Mouse (Mus musculus): ENCODE results near the gene P2ry12.

Gene P2ry12

DNA sequence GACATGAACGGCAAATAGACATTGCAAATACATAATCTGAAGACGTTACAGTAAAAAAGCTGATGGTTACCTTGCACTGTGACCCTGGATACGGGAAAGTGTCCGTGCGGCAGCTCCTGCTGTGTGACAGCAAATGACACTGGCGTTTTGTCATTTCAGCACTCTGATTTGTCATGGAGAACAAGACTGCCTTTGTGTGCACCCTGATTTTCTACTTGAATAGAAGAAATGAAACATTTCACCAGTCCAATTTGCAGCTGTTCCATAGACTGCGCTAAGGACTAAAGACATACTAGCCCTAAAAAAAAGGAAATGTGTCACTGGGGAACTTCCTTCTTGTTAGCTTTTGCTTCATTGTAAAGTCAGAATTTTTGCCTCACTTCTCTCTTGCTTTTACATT lies at the start of gene P2ry12:
TSS of gene P2ry12 (minus strand) at position 168 of the 400 bp plus-strand sequence.
- no peak for DNase-seq (ENCODE audit: low spot score)

- DNase-seq (ENCODE audit: low spot score): no peak
Measured at GRCm38 (mm10) chr3:59305518-59305917, 42.8 kb upstream of the P2ry12 start.

DNA sequence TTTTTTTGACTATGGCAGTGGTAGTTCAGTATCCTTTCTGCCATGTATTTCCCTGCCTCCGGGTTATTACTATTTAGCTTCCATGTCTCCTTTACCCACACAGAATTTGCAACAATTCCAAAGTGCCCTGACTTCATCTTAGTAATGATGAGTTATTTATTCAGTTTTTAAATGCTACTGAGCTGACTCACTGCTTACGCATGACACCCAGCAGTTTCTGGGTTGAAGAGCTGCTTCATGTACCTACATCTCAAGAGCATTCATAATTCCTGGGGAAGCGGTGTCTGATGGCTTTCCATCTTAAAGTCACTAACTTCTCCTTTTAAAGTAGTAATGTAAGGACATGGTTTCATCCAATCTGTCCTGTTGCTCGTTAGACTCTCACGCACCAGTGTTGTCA lies 42.3 kb upstream of the P2ry12 start:
- no peak for DNase-seq (ENCODE audit: low spot score)

DNA sequence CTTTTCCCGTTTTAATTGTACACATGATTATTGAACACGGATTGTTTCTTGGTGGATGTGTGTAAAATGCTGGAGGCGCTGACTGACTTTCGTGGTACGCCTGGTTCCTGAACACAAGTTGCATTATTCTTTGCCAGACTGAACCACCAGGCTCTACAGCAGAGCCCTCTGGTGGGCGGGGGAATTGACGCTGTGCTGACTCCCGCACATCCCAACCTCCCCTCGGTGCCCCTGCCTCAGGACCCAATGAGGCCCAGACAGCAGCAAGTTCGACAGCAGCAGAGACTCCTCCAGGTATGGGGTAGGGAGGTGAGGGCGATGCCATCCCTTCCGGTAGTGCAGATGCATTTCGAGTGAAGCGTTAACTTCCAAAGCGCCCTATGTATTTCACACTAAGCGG lies 35.0 kb upstream of the P2ry12 start:
- no peak for DNase-seq (ENCODE audit: low spot score)

- peak; percentile 74 for DNase-seq (ENCODE audit: low spot score)
Measured at GRCm38 (mm10) chr3:59296563-59297130, 34.0 kb upstream of the P2ry12 start.

- DNase-seq (ENCODE audit: low spot score): no peak
Measured at GRCm38 (mm10) chr3:59295699-59296562, 33.3 kb upstream of the P2ry12 start.

DNA sequence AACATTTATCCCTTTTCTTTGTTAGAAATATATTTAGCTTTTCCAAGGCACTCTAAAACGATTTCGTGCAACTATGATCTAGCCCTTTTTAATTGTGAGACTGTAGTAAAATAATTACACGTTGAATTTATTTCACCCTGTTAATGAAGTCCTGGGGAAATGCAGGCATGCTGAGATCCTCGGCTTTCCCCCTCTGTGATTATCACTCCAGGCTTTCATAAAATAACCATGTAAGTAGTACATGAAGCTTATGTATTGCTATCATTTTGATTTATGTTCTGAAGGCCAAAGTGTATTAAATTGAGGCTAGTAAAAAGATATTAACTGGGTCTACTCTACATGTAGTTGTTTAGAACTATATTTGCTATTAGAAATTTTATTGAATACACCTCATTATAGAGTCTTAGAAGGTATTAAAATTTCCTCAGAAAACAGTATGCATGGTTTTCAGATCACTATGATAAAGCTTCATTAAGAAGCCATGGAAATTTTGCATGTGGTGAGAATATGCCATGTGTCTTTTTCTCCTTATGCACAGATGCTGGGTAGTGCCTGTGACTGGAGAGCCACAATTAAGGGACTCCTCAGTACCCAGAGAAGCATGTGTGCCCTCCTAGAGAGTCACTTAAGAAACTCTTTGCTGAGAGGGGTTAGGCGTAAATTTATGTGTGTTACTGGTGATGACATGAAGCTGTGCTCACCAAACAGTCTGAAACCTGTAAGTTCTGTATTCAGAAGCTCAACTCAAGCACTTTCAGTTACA lies 30.9 kb upstream of the P2ry12 start:
- DNase-seq (ENCODE audit: low spot score): no peak

GRCm38 (mm10) chr3:59290551-59290950 lies 27.9 kb upstream of the P2ry12 start:
- peak; percentile 66 for DNase-seq (ENCODE audit: low spot score)

GRCm38 (mm10) chr3:59278620-59279019 lies 15.9 kb upstream of the P2ry12 start:
- DNase-seq (ENCODE audit: low spot score): no peak

- DNase-seq (ENCODE audit: low spot score): no peak
Measured at GRCm38 (mm10) chr3:59278254-59278533, 15.5 kb upstream of the P2ry12 start.

- DNase-seq (ENCODE audit: low spot score): no peak
Measured at GRCm38 (mm10) chr3:59277502-59278253, 15.0 kb upstream of the P2ry12 start.

GRCm38 (mm10) chr3:59270811-59271210 lies 8.1 kb upstream of the P2ry12 start:
- peak; percentile 11 for DNase-seq (ENCODE audit: low spot score)

- DNase-seq (ENCODE audit: low spot score): no peak
Measured at GRCm38 (mm10) chr3:59263988-59264387, 1.3 kb upstream of the P2ry12 start.

- no peak for DNase-seq (ENCODE audit: low spot score)
Measured at GRCm38 (mm10) chr3:59263417-59263816, 746 bp upstream of the P2ry12 start.

DNA sequence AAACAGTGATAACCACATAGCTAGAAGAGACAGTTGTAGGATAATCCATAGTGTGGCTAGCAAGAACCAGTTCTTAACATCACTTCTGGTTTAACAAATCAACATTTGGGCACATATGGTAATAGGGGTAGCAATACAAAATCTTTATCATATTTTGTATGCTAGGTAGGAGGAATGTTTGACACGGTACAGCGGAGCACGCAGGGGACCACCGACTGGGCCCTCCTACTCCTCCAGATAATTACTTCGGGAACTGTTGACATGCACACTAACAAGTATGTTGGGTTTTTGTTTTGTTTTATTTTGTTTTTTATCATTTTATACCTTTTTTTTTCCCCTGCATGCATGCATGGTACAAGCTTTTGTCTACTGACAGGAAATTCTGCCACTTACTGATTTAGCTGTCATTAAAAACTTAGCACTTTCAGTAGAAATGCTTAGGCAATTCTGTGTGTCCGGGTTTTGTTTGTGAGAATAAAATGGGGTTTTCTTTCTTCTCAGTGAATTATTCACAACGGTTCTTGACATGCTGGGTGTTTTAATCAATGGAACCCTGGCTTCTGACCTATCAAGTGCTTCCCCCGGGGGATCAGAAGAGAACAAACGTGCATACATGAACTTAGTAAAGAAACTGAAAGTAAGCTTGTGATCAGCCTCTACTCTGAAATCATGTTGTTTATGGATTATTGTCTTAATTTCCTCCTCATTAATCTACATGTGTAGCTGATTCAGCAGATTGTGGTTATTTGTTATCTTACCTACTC lies 780 bp downstream of the P2ry12 start:
- no peak for DNase-seq (ENCODE audit: low spot score)

DNA sequence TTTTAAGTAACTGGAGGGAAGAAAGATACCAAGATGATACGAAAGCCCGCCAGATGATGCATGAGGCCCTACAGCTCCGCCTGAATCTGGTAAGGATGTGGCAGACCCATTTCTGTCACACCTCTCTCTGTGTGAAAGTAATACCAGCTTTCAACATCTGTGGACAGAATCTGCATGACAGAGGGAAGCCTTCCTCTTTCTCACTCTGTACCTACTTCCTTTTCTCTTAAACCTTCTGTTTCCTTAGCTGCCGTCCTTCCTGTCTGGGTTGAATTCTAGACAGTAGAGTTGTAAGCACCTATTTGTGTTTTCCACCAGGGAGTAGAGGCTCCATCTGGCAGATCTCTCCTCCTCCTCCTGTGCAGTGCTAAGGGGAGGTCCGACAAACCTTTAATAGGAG lies 1.9 kb downstream of the P2ry12 start:
- no peak for DNase-seq (ENCODE audit: low spot score)

DNA sequence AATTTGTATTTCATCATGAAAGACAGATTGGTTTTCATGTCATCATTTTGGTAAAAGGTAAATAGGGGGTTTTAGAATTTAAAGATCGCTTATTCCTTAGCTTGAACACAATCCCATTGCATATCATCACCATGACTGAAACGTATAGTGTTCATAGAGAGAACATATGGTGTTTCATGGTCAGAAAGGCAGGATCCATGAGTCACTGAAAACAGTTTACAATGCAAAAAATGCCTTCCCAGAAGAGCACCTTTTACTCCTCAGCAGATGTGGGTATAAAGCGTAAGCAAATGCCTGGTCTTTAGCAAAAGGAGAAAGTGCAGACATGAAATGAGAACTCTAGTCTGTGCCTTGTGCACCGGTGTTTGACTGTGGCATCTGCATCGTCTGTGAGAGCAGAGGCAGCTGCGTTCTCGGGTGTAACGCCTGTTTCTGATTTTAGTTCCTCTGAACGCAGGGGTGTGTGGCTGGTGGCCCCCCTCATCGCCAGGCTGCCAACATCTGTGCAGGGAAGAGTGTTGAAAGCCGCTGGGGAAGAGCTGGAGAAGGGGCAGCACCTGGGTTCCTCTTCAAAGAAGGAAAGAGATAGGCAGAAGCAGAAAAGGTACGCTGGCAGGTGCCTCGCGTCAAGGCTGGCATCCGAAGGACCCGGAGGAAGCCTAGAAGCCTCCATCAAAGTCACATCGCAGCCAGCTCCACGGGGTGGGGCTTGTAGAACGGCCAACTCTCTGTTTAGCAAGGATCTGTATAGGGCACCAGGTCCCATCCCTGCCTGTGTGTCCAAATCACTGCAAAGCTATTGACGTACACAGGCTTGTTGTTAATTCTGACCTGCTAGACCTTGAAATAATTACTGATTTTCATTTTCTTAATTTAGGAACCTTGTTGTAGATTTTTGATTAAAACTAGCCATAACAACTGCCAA lies 4.7 kb downstream of the P2ry12 start:
- no peak for DNase-seq (ENCODE audit: low spot score)

GRCm38 (mm10) chr3:59250454-59250853 lies 12.2 kb downstream of the P2ry12 start:
- no peak for DNase-seq (ENCODE audit: low spot score)

DNA sequence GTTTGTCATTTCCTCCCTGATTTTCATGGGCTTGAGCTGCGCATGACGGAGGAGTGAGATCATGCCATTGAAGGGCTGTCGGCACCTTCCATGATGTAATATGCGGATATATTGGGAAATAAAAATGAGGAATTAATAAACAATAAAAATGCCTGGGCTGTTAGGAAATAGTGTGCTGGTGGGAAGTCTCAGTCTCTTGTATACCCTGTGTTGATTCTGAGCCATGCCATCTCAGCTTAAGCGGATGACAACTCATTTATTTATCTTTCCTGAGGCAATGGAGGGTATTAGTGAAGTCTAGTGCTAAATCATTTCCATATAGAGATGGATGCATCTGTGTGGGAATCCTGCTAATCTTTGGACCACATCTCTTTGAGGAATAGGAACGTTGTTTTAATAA lies 14.6 kb downstream of the P2ry12 start:
- no peak for DNase-seq (ENCODE audit: low spot score)

GRCm38 (mm10) chr3:59243384-59243783 lies 19.3 kb downstream of the P2ry12 start:
- DNase-seq (ENCODE audit: low spot score): no peak

GRCm38 (mm10) chr3:59234878-59235277 lies 27.8 kb downstream of the P2ry12 start:
- DNase-seq (ENCODE audit: low spot score): no peak

Data from adipocyte (in vitro differentiated cells).